Mouse (Mus musculus): ENCODE results near the gene Coro1c. TPM values are rescaled to one million over a fixed set of nuclear protein-coding genes. Genes with fewer than 3 reads are reported as not detected.
"Not testable (repeated sequence)": the region's sequence is repeated elsewhere in the genome, so short reads cannot be mapped to it uniquely, and the experiment has no call there.

Gene Coro1c
- polyA plus RNA-seq, 1 experiment from 2014 or later = 131 TPM

DNA sequence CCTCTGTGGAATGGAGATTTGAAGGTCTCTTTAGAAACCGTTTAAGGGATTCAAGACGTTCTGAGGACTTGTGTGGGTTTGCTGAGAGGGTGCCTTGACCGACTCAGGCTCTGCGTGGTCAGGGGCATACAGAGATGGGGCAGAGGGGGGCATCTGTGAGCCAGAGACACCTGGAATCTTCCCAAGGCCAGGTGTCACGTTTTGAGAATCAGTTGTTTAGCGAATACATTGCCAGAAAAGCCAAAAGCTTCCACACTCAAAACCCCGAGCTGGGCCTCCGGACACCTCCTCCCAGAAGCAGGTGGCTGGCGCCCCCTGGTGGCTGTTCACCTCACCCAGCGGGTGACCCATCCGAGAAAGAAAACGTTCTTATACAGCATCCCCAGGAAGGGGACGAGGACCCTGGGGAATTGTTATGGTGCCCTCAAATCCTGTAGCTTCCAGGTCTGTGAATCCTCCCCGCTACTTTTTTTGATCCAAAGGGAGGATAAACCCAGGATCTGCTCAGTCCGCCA lies 92.9 kb downstream of the Coro1c start:
- 0 out of 2 replicates have a peak overlapping the region, but pooled peaks have one; percentile 17 for H3K4me2 ChIP-seq (replicated peaks; ENCODE audit: low read depth, low read length)
- ATAC-seq (ENCODE audit: insufficient number of reproducible peaks, insufficient read depth, low FRiP score, low read depth) = no peak
- no peak overlapping the region for H3K4me3 ChIP-seq (ENCODE audit: low read depth, low read length)
- H3K4me1 ChIP-seq (ENCODE audit: control insufficient read depth, insufficient read depth, low read length) = no peaks in the 10 kb centered on the region
- no peak overlapping the region for H3K27ac ChIP-seq (ENCODE audit: low read length)
- H3K36me3 ChIP-seq (ENCODE audit: control insufficient read depth, insufficient read depth, low read length) = no peaks in the 10 kb centered on the region
- no peak overlapping the region for H3K9ac ChIP-seq (replicated peaks; ENCODE audit: low read depth, low read length)
- WGBS = 11% methylated on average over 15 of the region's 15 CpGs
- peaks cover 8% of the 10 kb centered on the region; the same call in 1 of the 2 replicates for H3K9me3 ChIP-seq (ENCODE audit: control insufficient read depth, low read depth, low read length)
- no peaks in the 10 kb centered on the region for H3K27me3 ChIP-seq (ENCODE audit: control insufficient read depth, insufficient read depth, low read length)

DNA sequence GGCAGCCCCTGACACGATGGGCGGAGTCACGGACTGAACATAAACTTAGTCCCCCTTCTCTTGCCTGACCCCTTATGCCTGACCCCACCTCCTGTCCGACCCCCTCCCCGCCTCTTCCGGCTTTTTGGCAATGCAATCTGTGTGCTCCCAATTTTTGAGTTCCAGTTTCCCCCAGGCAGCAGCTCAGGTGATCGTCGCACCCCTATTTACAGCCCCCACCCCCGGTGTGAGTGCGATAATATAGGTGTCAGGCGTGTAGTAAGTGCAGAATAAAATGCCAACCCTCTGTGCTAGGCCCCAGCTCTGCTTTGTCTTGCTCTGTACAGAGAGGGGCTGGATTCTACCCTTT lies 93.5 kb downstream of the Coro1c start:
- Histone ChIP-seq H3K27ac (ENCODE audit: low read length) (no peak overlapping the region), H3K9me3 (ENCODE audit: control insufficient read depth, low read depth, low read length) (peaks cover 8% of the 10 kb centered on the region; the same call in 1 of the 2 replicates), H3K9ac (replicated peaks; ENCODE audit: low read depth, low read length) (no peak overlapping the region), H3K27me3 (ENCODE audit: control insufficient read depth, insufficient read depth, low read length) (no peaks in the 10 kb centered on the region), H3K36me3 (ENCODE audit: control insufficient read depth, insufficient read depth, low read length) (no peaks in the 10 kb centered on the region), H3K4me3 (ENCODE audit: low read depth, low read length) (no peak overlapping the region), H3K4me1 (ENCODE audit: control insufficient read depth, insufficient read depth, low read length) (no peaks in the 10 kb centered on the region), H3K4me2 (replicated peaks; ENCODE audit: low read depth, low read length) (no peak overlapping the region)
- ATAC-seq (ENCODE audit: insufficient number of reproducible peaks, insufficient read depth, low FRiP score, low read depth) = no peak
- 47% methylated on average over 11 of the region's 11 CpGs for WGBS

DNA sequence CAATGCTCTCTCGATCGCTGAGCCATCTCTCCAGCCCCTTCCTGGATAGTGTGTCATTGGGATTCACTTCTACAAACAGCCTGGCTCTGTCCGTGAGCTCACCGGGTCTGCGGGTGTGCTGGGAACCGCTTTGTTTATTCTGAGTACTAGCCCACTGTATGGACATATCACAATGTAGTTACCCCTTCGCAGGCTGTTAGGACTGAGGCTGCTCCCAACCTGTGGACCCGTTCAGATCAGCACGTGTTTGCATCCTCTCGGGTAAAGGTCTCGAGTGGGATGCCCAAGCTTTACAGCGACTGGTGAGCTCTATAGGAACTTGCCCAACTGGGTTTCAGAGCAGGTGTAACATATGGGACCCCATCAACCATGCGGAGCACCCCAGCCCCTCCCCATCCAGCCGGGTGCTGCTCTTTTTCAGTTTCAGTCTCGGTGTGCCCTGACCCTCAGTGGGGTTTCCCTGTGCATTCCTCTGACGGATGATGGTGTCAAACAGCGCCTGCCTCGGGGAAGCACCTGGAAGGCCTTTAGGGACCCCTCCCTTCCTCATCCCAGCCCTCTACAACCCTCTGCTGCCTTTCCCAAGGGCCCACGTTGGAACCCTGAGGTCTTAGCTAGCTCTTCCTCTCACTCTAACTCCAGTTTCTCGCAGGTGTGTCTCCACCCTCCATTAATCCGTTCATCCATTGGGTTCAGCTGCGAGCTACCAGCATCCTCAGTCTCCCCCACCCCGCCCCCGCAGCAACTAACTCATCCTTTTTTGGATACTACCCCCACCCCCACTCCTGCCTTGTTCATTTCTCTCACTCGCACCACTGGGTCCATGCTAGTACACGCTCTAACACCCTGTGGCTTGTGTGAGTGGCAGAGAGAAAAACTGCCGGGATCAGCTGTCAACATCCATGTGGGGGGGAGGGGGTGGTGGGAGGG lies 94.2 kb downstream of the Coro1c start:
- ATAC-seq (ENCODE audit: insufficient number of reproducible peaks, insufficient read depth, low FRiP score, low read depth) = no peak
- H3K9ac ChIP-seq (replicated peaks; ENCODE audit: low read depth, low read length) = 0 out of 2 replicates have a peak overlapping the region, but pooled peaks have one; percentile 14
- H3K9me3 ChIP-seq (ENCODE audit: control insufficient read depth, low read depth, low read length) = peaks cover 8% of the 10 kb centered on the region; the same call in 1 of the 2 replicates
- H3K27ac ChIP-seq (ENCODE audit: low read length) = no peak overlapping the region
- H3K4me2 ChIP-seq (replicated peaks; ENCODE audit: low read depth, low read length) = no peak overlapping the region
- no peak overlapping the region for H3K4me3 ChIP-seq (ENCODE audit: low read depth, low read length)
- no peaks in the 10 kb centered on the region for H3K36me3 ChIP-seq (ENCODE audit: control insufficient read depth, insufficient read depth, low read length)
- no peaks in the 10 kb centered on the region for H3K4me1 ChIP-seq (ENCODE audit: control insufficient read depth, insufficient read depth, low read length)
- H3K27me3 ChIP-seq (ENCODE audit: control insufficient read depth, insufficient read depth, low read length) = no peaks in the 10 kb centered on the region
- 32% methylated on average over 27 of the region's 27 CpGs for WGBS

DNA sequence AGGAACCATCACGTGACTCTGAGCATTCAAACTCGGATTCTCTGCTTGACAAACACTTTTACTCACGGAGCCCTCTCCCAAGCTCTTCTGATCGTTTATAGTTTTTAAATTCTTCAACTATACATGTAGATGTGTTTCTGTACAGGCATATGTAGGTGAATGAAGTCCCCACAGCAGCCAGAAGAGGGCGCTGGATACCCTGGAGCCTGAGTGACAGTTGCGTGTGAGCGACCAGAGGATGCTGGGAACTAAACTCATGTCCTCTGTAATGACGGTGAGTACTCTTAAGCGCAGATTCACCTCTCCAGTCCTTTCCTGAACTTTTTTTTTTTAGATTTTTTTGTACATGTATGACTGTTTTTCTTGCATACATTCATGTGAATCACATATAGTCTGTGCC lies 95.0 kb downstream of the Coro1c start:
- Histone ChIP-seq H3K9me3 (ENCODE audit: control insufficient read depth, low read depth, low read length) (peaks cover 8% of the 10 kb centered on the region; the same call in 1 of the 2 replicates), H3K27me3 (ENCODE audit: control insufficient read depth, insufficient read depth, low read length) (no peaks in the 10 kb centered on the region), H3K4me2 (replicated peaks; ENCODE audit: low read depth, low read length) (no peak overlapping the region), H3K4me1 (ENCODE audit: control insufficient read depth, insufficient read depth, low read length) (no peaks in the 10 kb centered on the region), H3K4me3 (ENCODE audit: low read depth, low read length) (no peak overlapping the region), H3K36me3 (ENCODE audit: control insufficient read depth, insufficient read depth, low read length) (no peaks in the 10 kb centered on the region), H3K9ac (replicated peaks; ENCODE audit: low read depth, low read length) (no peak overlapping the region), H3K27ac (ENCODE audit: low read length) (no peak overlapping the region)
- WGBS = 21% methylated on average over 9 of the region's 9 CpGs
- ATAC-seq (ENCODE audit: insufficient number of reproducible peaks, insufficient read depth, low FRiP score, low read depth) = no peak

DNA sequence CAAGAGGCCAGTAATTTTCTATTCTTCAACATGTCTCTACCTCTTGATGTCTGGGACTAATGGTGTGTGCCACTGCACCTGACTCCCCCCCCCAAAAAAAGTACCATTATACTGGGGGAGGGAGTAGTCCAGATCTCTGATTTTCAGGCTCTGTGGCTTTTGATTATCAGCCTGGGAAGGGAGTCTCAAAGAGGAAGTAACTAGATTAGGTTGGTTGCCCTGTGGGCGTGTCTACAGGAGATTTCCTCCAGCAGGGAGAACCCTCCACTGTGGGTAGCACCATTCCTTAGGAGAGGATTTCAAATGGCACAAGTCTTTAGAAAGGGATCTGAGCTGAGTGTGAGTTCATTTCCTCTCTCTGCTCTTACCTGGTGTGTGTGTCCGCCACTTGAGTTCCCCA lies 95.9 kb downstream of the Coro1c start:
- 91% methylated on average over 2 of the region's 2 CpGs for WGBS
- no peak for ATAC-seq (ENCODE audit: insufficient number of reproducible peaks, insufficient read depth, low FRiP score, low read depth)
- H3K4me2 ChIP-seq (replicated peaks; ENCODE audit: low read depth, low read length) = no peak overlapping the region
- no peak overlapping the region for H3K4me3 ChIP-seq (ENCODE audit: low read depth, low read length)
- H3K9ac ChIP-seq (replicated peaks; ENCODE audit: low read depth, low read length) = no peak overlapping the region
- H3K27ac ChIP-seq (ENCODE audit: low read length) = no peak overlapping the region
- H3K27me3 ChIP-seq (ENCODE audit: control insufficient read depth, insufficient read depth, low read length) = no peaks in the 10 kb centered on the region
- peaks cover 8% of the 10 kb centered on the region; the same call in 1 of the 2 replicates for H3K9me3 ChIP-seq (ENCODE audit: control insufficient read depth, low read depth, low read length)
- no peaks in the 10 kb centered on the region for H3K36me3 ChIP-seq (ENCODE audit: control insufficient read depth, insufficient read depth, low read length)
- peaks cover 2% of the 10 kb centered on the region for H3K4me1 ChIP-seq (ENCODE audit: control insufficient read depth, insufficient read depth, low read length)

DNA sequence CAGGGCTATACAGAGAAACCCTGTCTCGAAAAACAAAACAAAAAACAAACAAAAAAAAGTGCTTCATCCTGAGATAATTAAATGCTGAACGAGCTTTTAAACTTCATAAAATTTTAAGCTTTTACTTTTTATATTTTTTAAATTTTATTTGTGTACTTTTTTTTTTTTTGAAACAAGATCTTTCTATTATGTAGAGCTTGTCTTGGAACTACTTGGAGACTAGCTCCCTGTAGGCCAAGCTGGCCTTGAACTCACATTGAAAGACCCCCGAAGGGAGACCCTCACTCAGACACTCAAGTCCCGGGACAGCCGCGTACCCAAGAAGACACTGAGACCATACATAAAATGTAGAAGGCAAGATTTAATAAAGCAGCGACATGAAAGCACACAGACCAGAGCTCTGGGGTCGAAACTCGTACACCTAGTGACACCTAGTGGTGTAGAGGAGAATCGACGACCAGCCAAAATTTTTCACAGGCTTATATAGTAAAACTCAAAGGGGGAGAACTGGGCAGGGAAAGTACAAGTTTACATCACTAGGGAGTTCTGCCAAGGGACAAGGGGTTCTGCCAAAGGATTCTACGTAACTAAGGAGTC lies 96.6 kb downstream of the Coro1c start:
- H3K4me3 ChIP-seq (ENCODE audit: low read depth, low read length); ATAC-seq (ENCODE audit: insufficient number of reproducible peaks, insufficient read depth, low FRiP score, low read depth); H3K4me1 ChIP-seq (ENCODE audit: control insufficient read depth, insufficient read depth, low read length); H3K27ac ChIP-seq (ENCODE audit: low read length); H3K4me2 ChIP-seq (replicated peaks; ENCODE audit: low read depth, low read length); H3K9me3 ChIP-seq (ENCODE audit: control insufficient read depth, low read depth, low read length); H3K9ac ChIP-seq (replicated peaks; ENCODE audit: low read depth, low read length); H3K36me3 ChIP-seq (ENCODE audit: control insufficient read depth, insufficient read depth, low read length); H3K27me3 ChIP-seq (ENCODE audit: control insufficient read depth, insufficient read depth, low read length): not testable (repeated sequence)
- 18% methylated on average over 11 of the region's 12 CpGs for WGBS

DNA sequence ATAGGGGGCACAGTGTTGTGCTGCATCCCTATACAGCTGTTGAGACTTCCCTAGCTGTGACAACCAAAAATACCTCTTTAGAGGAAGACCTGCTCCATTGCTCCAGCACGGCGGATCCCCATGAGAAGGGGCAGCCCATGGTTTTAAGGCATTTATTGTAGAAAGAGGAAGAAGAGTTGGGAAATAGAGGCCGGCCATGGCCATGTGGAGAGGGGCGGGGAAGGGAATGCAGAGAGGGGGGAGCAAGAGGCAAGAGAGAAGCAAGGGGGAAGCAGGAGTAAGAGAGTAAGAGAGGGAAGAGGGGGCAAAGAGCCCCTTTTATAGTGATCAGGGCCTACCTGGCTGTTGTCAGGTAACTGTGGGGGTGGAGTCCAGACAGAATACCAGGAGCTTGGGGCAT lies 98.4 kb downstream of the Coro1c start:
- Histone ChIP-seq H3K27me3 (ENCODE audit: control insufficient read depth, insufficient read depth, low read length) (no peaks in the 10 kb centered on the region), H3K36me3 (ENCODE audit: control insufficient read depth, insufficient read depth, low read length) (no peaks in the 10 kb centered on the region), H3K27ac (ENCODE audit: low read length) (no peak overlapping the region), H3K4me1 (ENCODE audit: control insufficient read depth, insufficient read depth, low read length) (peaks cover 4% of the 10 kb centered on the region), H3K4me3 (ENCODE audit: low read depth, low read length) (no peak overlapping the region), H3K9ac (replicated peaks; ENCODE audit: low read depth, low read length) (no peak overlapping the region), H3K4me2 (replicated peaks; ENCODE audit: low read depth, low read length) (no peak overlapping the region), H3K9me3 (ENCODE audit: control insufficient read depth, low read depth, low read length) (peaks cover 8% of the 10 kb centered on the region; the same call in 1 of the 2 replicates)
- ATAC-seq (ENCODE audit: insufficient number of reproducible peaks, insufficient read depth, low FRiP score, low read depth) = no peak
- 84% methylated on average over 4 of the region's 4 CpGs for WGBS

DNA sequence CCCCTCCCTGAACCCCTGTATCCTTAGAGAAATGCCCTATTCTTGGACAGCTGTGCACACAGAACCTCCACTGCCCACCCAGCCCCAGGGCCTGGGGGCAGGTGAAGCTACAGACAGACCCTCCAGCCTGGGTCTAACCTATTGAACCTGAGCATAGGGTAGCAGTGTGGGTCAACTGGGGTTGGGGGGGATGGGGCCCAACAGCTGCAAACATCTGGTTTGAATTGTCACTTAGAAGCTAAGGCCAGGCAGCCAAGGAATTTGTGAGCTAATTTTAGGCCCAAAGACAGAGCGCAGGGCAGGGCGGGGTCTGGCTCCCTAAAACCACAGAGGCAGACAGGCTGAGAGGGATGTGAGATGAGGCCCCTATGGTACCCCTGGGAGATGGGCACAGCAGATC lies 100.4 kb downstream of the Coro1c start:
- H3K36me3 ChIP-seq (ENCODE audit: control insufficient read depth, insufficient read depth, low read length) = no peaks in the 10 kb centered on the region
- H3K4me3 ChIP-seq (ENCODE audit: low read depth, low read length) = no peak overlapping the region
- H3K9ac ChIP-seq (replicated peaks; ENCODE audit: low read depth, low read length) = no peak overlapping the region
- WGBS = 43% methylated on average over 2 of the region's 2 CpGs
- ATAC-seq (ENCODE audit: insufficient number of reproducible peaks, insufficient read depth, low FRiP score, low read depth) = peak; percentile 14; the same call in 1 of the 2 replicates
- peaks cover 8% of the 10 kb centered on the region; the same call in 1 of the 2 replicates for H3K9me3 ChIP-seq (ENCODE audit: control insufficient read depth, low read depth, low read length)
- peaks cover 4% of the 10 kb centered on the region for H3K4me1 ChIP-seq (ENCODE audit: control insufficient read depth, insufficient read depth, low read length)
- no peaks in the 10 kb centered on the region for H3K27me3 ChIP-seq (ENCODE audit: control insufficient read depth, insufficient read depth, low read length)
- no peak overlapping the region for H3K4me2 ChIP-seq (replicated peaks; ENCODE audit: low read depth, low read length)
- H3K27ac ChIP-seq (ENCODE audit: low read length) = no peak overlapping the region; the same call in 1 of the 2 replicates

Data from stomach, embryonic 14.5 days (tissue).